Mouse (Mus musculus): ENCODE data around the gene Litaf. TPM values are rescaled to one million over a fixed set of nuclear protein-coding genes. Genes with fewer than 3 reads are reported as not detected.

Litaf gene
- polyA plus RNA-seq, 1 experiment = 241 TPM

- no peak overlapping the region for H3K27ac ChIP-seq (ENCODE audit: insufficient read depth, low read depth, low read length)
- H3K4me3 ChIP-seq (ENCODE audit: insufficient read depth, low read length) = no peak overlapping the region
- peaks cover 25% of the 10 kb centered on the region for H3K4me1 ChIP-seq (ENCODE audit: control insufficient read depth, insufficient read depth, low read length)
- TF ChIP-seq POLR2A (IDR thresholded peaks at IDR 0.05; ENCODE audit: borderline replicate concordance, low read depth, low read length) (no peak), CTCF (IDR thresholded peaks at IDR 0.05; ENCODE audit: low read depth, low read length) (no peak)
Observed at GRCm38 (mm10) chr16:11068666-11069065, 2.7 kb upstream of the Litaf start.

- Histone ChIP-seq H3K4me1 (ENCODE audit: control insufficient read depth, insufficient read depth, low read length) (peaks cover 33% of the 10 kb centered on the region), H3K27ac (ENCODE audit: insufficient read depth, low read depth, low read length) (no peak overlapping the region), H3K4me3 (ENCODE audit: insufficient read depth, low read length) (peak overlapping the region; percentile 66)
- TF ChIP-seq POLR2A (IDR thresholded peaks at IDR 0.05; ENCODE audit: borderline replicate concordance, low read depth, low read length) = no peak
- no peak; the same call in 1 of the 2 replicates for TF ChIP-seq CTCF (IDR thresholded peaks at IDR 0.05; ENCODE audit: low read depth, low read length)
Observed at GRCm38 (mm10) chr16:11066833-11067191, 855 bp upstream of the Litaf start.

- Histone ChIP-seq H3K4me3 (ENCODE audit: insufficient read depth, low read length) (peak overlapping the region; percentile 66; the same call in 1 of the 2 replicates), H3K4me1 (ENCODE audit: control insufficient read depth, insufficient read depth, low read length) (peaks cover 33% of the 10 kb centered on the region), H3K27ac (ENCODE audit: insufficient read depth, low read depth, low read length) (no peak overlapping the region)
- no peak for TF ChIP-seq POLR2A (IDR thresholded peaks at IDR 0.05; ENCODE audit: borderline replicate concordance, low read depth, low read length)
- TF ChIP-seq CTCF (IDR thresholded peaks at IDR 0.05; ENCODE audit: low read depth, low read length) = no peak
Observed at GRCm38 (mm10) chr16:11065431-11065830, 526 bp downstream of the Litaf start.

- H3K4me3 ChIP-seq (ENCODE audit: insufficient read depth, low read length) = no peak overlapping the region
- peaks cover 26% of the 10 kb centered on the region for H3K4me1 ChIP-seq (ENCODE audit: control insufficient read depth, insufficient read depth, low read length)
- no peak for TF ChIP-seq CTCF (IDR thresholded peaks at IDR 0.05; ENCODE audit: low read depth, low read length)
- no peak for TF ChIP-seq POLR2A (IDR thresholded peaks at IDR 0.05; ENCODE audit: borderline replicate concordance, low read depth, low read length)
- no peak overlapping the region for H3K27ac ChIP-seq (ENCODE audit: insufficient read depth, low read depth, low read length)
Observed at GRCm38 (mm10) chr16:11064742-11065141, 1.2 kb downstream of the Litaf start.

GRCm38 (mm10) chr16:11064341-11064740 lies 1.6 kb downstream of the Litaf start:
- no peak overlapping the region for H3K4me3 ChIP-seq (ENCODE audit: insufficient read depth, low read length)
- H3K27ac ChIP-seq (ENCODE audit: insufficient read depth, low read depth, low read length) = no peak overlapping the region
- TF ChIP-seq CTCF (IDR thresholded peaks at IDR 0.05; ENCODE audit: low read depth, low read length) (no peak), POLR2A (IDR thresholded peaks at IDR 0.05; ENCODE audit: borderline replicate concordance, low read depth, low read length) (no peak)
- H3K4me1 ChIP-seq (ENCODE audit: control insufficient read depth, insufficient read depth, low read length) = peaks cover 22% of the 10 kb centered on the region

GRCm38 (mm10) chr16:11062794-11063721 lies 2.9 kb downstream of the Litaf start:
- Histone ChIP-seq H3K4me3 (ENCODE audit: insufficient read depth, low read length) (no peak overlapping the region), H3K4me1 (ENCODE audit: control insufficient read depth, insufficient read depth, low read length) (peaks cover 21% of the 10 kb centered on the region), H3K27ac (ENCODE audit: insufficient read depth, low read depth, low read length) (peak overlapping the region; percentile 4; the same call in 1 of the 2 replicates)
- TF ChIP-seq POLR2A (IDR thresholded peaks at IDR 0.05; ENCODE audit: borderline replicate concordance, low read depth, low read length) (no peak), CTCF (IDR thresholded peaks at IDR 0.05; ENCODE audit: low read depth, low read length) (no peak)

- H3K4me1 ChIP-seq (ENCODE audit: control insufficient read depth, insufficient read depth, low read length) = peaks cover 13% of the 10 kb centered on the region
- no peak within 1 kb of the TSS for H3K4me3 ChIP-seq (ENCODE audit: insufficient read depth, low read length)
- TF ChIP-seq POLR2A (IDR thresholded peaks at IDR 0.05; ENCODE audit: borderline replicate concordance, low read depth, low read length) (no peak), CTCF (IDR thresholded peaks at IDR 0.05; ENCODE audit: low read depth, low read length) (no peak)
- H3K27ac ChIP-seq (ENCODE audit: insufficient read depth, low read depth, low read length) = no peak within 1 kb of the TSS
Observed at GRCm38 (mm10) chr16:11060645-11061044, 5.3 kb downstream of the Litaf start, which contains the start of gene Snn. Gene Snn, plus strand, starts transcription at chr16:11060945.

GRCm38 (mm10) chr16:11055916-11056315 lies 10.0 kb downstream of the Litaf start:
- no peak for TF ChIP-seq CTCF (IDR thresholded peaks at IDR 0.05; ENCODE audit: low read depth, low read length)
- TF ChIP-seq POLR2A (IDR thresholded peaks at IDR 0.05; ENCODE audit: borderline replicate concordance, low read depth, low read length) = no peak
- Histone ChIP-seq H3K4me1 (ENCODE audit: control insufficient read depth, insufficient read depth, low read length) (peaks cover 10% of the 10 kb centered on the region), H3K27ac (ENCODE audit: insufficient read depth, low read depth, low read length) (no peak overlapping the region), H3K4me3 (ENCODE audit: insufficient read depth, low read length) (no peak overlapping the region)

GRCm38 (mm10) chr16:11054871-11055270 lies 11.1 kb downstream of the Litaf start:
- TF ChIP-seq CTCF (IDR thresholded peaks at IDR 0.05; ENCODE audit: low read depth, low read length) (no peak), POLR2A (IDR thresholded peaks at IDR 0.05; ENCODE audit: borderline replicate concordance, low read depth, low read length) (no peak)
- Histone ChIP-seq H3K27ac (ENCODE audit: insufficient read depth, low read depth, low read length) (no peak overlapping the region), H3K4me1 (ENCODE audit: control insufficient read depth, insufficient read depth, low read length) (peaks cover 10% of the 10 kb centered on the region), H3K4me3 (ENCODE audit: insufficient read depth, low read length) (no peak overlapping the region)

GRCm38 (mm10) chr16:11054409-11054808 lies 11.5 kb downstream of the Litaf start:
- H3K4me3 ChIP-seq (ENCODE audit: insufficient read depth, low read length) = no peak overlapping the region
- peaks cover 10% of the 10 kb centered on the region for H3K4me1 ChIP-seq (ENCODE audit: control insufficient read depth, insufficient read depth, low read length)
- TF ChIP-seq CTCF (IDR thresholded peaks at IDR 0.05; ENCODE audit: low read depth, low read length) = no peak
- no peak for TF ChIP-seq POLR2A (IDR thresholded peaks at IDR 0.05; ENCODE audit: borderline replicate concordance, low read depth, low read length)
- no peak overlapping the region for H3K27ac ChIP-seq (ENCODE audit: insufficient read depth, low read depth, low read length)

All from bone marrow macrophage, adult 2 months (primary cell).